ENCODE assay signal across 8 mouse cellular contexts in the genomic region with DNA sequence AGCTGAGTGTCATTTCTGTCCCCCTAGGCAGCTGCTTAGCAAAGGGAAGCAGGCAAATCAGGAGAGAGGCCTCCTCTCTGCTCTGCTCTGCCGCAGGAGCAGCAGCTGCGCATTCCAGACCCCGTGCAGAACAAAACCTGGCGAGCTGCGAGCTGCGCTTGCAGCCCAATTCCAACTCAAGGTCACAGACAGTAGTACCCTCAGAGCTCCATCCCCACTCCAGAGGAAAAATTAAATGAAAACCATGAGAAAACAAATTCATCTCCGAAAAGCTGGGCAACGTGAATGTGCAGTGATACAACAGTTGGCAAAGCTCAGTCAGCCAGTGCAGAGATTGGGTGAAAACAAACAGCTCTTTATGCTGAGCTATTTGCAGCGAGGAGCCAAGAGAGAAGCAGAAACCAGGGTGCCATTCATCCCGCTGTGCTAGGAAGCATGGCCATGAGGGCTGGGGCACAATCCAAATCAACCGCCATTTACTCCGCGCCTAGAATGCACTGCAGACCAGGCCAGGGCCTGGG. TPM values are rescaled to one million over a fixed set of nuclear protein-coding genes. Genes with fewer than 3 reads are reported as not detected.
DNase-seq lines count a peak whose midpoint lies in the region; ATAC-seq and TF ChIP-seq lines count a peak whose summit lies in the region.

No protein-coding gene starts in this region.

- no peaks in the 10 kb centered on the region for H3K36me3 ChIP-seq in forebrain, embryonic 12.5 days (replicated peaks)
- no peaks in the 10 kb centered on the region for H3K36me3 ChIP-seq in hindbrain, embryonic 11.5 days (ENCODE audit: control insufficient read depth, insufficient read depth, low read length)
- H3K36me3 ChIP-seq in limb, embryonic 10.5 days = peaks cover 11% of the 10 kb centered on the region; the same call in 1 of the 2 replicates
- no peaks in the 10 kb centered on the region for H3K36me3 ChIP-seq in neural tube, embryonic 14.5 days (ENCODE audit: control insufficient read depth, insufficient read depth, low read length)

- ATAC-seq in forebrain, embryonic 12.5 days (ENCODE audit: low FRiP score) = peak; percentile 91
- peak; percentile 49; the same call in 1 of the 2 replicates for ATAC-seq in hindbrain, embryonic 11.5 days (ENCODE audit: low FRiP score)
- peak; percentile 84 for ATAC-seq in neural tube, embryonic 14.5 days (ENCODE audit: low read depth)

- H3K9me3 ChIP-seq in forebrain, embryonic 12.5 days = no peaks in the 10 kb centered on the region
- no peaks in the 10 kb centered on the region for H3K9me3 ChIP-seq in hindbrain, embryonic 11.5 days (ENCODE audit: control insufficient read depth, low read length)
- no peaks in the 10 kb centered on the region for H3K9me3 ChIP-seq in limb, embryonic 10.5 days (replicated peaks)
- H3K9me3 ChIP-seq in neural tube, embryonic 14.5 days (ENCODE audit: control insufficient read depth, low read length) = no peaks in the 10 kb centered on the region

- H3K27ac ChIP-seq in gastrocnemius, adult 2 months = peak overlapping the region; percentile 68
- H3K27ac ChIP-seq in forebrain, embryonic 12.5 days = peak overlapping the region; percentile 92
- H3K27ac ChIP-seq in hindbrain, embryonic 11.5 days (ENCODE audit: low read depth, low read length) = peak overlapping the region; percentile 74
- peak overlapping the region; percentile 0; the same call in 1 of the 2 replicates for H3K27ac ChIP-seq in limb, embryonic 10.5 days
- peak overlapping the region; percentile 85 for H3K27ac ChIP-seq in neural tube, embryonic 14.5 days (ENCODE audit: low read depth, low read length)

- no peaks in the 10 kb centered on the region for H3K27me3 ChIP-seq in forebrain, embryonic 12.5 days
- no peaks in the 10 kb centered on the region for H3K27me3 ChIP-seq in hindbrain, embryonic 11.5 days (ENCODE audit: control insufficient read depth, insufficient read depth, low read length)
- no peaks in the 10 kb centered on the region for H3K27me3 ChIP-seq in limb, embryonic 10.5 days (ENCODE audit: low read depth, poor library complexity, severe bottlenecking)
- no peaks in the 10 kb centered on the region for H3K27me3 ChIP-seq in neural tube, embryonic 14.5 days (ENCODE audit: control insufficient read depth, insufficient read depth, low read length)

- WGBS in forebrain, embryonic 12.5 days = 20% methylated on average over 13 of the region's 13 CpGs
- 37% methylated on average over 13 of the region's 13 CpGs for WGBS in hindbrain, embryonic 11.5 days
- WGBS in limb, embryonic 10.5 days = 51% methylated on average over 13 of the region's 13 CpGs
- 21% methylated on average over 13 of the region's 13 CpGs for WGBS in neural tube, embryonic 14.5 days

- peaks cover 10% of the 10 kb centered on the region for H3K4me1 ChIP-seq in forebrain, embryonic 12.5 days
- H3K4me1 ChIP-seq in hindbrain, embryonic 11.5 days (replicated peaks; ENCODE audit: control insufficient read depth, insufficient read depth, low read length) = no peaks in the 10 kb centered on the region
- no peaks in the 10 kb centered on the region for H3K4me1 ChIP-seq in limb, embryonic 10.5 days
- H3K4me1 ChIP-seq in neural tube, embryonic 14.5 days (ENCODE audit: control insufficient read depth, insufficient read depth, low read length) = peaks cover 5% of the 10 kb centered on the region; the same call in 1 of the 2 replicates

- H3K4me2 ChIP-seq in forebrain, embryonic 12.5 days = peak overlapping the region; percentile 31
- no peak overlapping the region for H3K4me2 ChIP-seq in hindbrain, embryonic 11.5 days (replicated peaks; ENCODE audit: low read depth, low read length)
- 0 out of 2 replicates have a peak overlapping the region, but pooled peaks have one; percentile 9 for H3K4me2 ChIP-seq in neural tube, embryonic 14.5 days (ENCODE audit: low read depth, low read length)

- peak overlapping the region; percentile 34 for H3K4me3 ChIP-seq in gastrocnemius, adult 2 months
- no peak overlapping the region for H3K4me3 ChIP-seq in forebrain, embryonic 12.5 days (replicated peaks)
- no peak overlapping the region for H3K4me3 ChIP-seq in hindbrain, embryonic 11.5 days (ENCODE audit: low read depth, low read length)
- H3K4me3 ChIP-seq in limb, embryonic 10.5 days = no peak overlapping the region
- no peak overlapping the region for H3K4me3 ChIP-seq in neural tube, embryonic 14.5 days (ENCODE audit: low read depth, low read length)

- intact Hi-C loops in gastrocnemius, adult 2 months (cut with DNase I) = no loop called here

- peak; percentile 25 for DNase-seq in gastrocnemius, adult 2 months
- DNase-seq in gastrocnemius, adult 18-20 months (ENCODE audit: low spot score) = no peak
- peak; percentile 48 for DNase-seq in hindbrain, embryonic 11.5 days (ENCODE audit: low spot score)
- DNase-seq in limb, embryonic 10.5 days (ENCODE audit: low spot score) = peak; percentile 34
- DNase-seq in adipocyte (ENCODE audit: low spot score) = no peak
- no peak for DNase-seq in thymus, postnatal 25 days

- no peak overlapping the region for H3K9ac ChIP-seq in forebrain, embryonic 12.5 days
- H3K9ac ChIP-seq in hindbrain, embryonic 11.5 days (ENCODE audit: low read depth, low read length) = no peak overlapping the region
- no peak overlapping the region; the same call in 1 of the 2 replicates for H3K9ac ChIP-seq in neural tube, embryonic 14.5 days (replicated peaks; ENCODE audit: low read depth, low read length)

- TF ChIP-seq CTCF in gastrocnemius, adult 2 months (IDR thresholded peaks at IDR 0.05) = no peak

RNA-seq across cellular contexts. Expression of a gene that starts 18.6 kb away (rescaled TPM):
- 10 to 100 TPM; 11.4 to 13.2 TPM for total RNA-seq in gastrocnemius, adult 2 months (2021)
- 10 to 100 TPM; 10.1 to 11.7 TPM for total RNA-seq in gastrocnemius, adult 18-20 months (2021)
- polyA plus RNA-seq in forebrain, embryonic 12.5 days (2016; fragmentation: Nextera tagmentation; extraction: Ambion mirVana) = 12.6 and 15.1 TPM in 2 replicates
- 20.6 and 22.8 TPM in 2 replicates for polyA plus RNA-seq in hindbrain, embryonic 11.5 days (2014; fragmentation: Nextera tagmentation; extraction: Ambion mirVana)
- 19.3 and 21.3 TPM in 2 replicates for polyA plus RNA-seq in limb, embryonic 10.5 days (2016; fragmentation: Nextera tagmentation; extraction: Ambion mirVana)
- 15.2 and 18.1 TPM in 2 replicates for polyA plus RNA-seq in neural tube, embryonic 14.5 days (2014; fragmentation: Nextera tagmentation; extraction: Ambion mirVana)

RNA-seq across cellular contexts. Expression of a gene that starts 40.7 kb away (rescaled TPM):
- not detected for total RNA-seq in gastrocnemius, adult 2 months (2021)
- total RNA-seq in gastrocnemius, adult 18-20 months (2021) = not detected
- 0.67 and 1.1 TPM in 2 replicates for polyA plus RNA-seq in forebrain, embryonic 12.5 days (2016; fragmentation: Nextera tagmentation; extraction: Ambion mirVana)
- 7.1 and 7.8 TPM in 2 replicates for polyA plus RNA-seq in hindbrain, embryonic 11.5 days (2014; fragmentation: Nextera tagmentation; extraction: Ambion mirVana)
- polyA plus RNA-seq in limb, embryonic 10.5 days (2016; fragmentation: Nextera tagmentation; extraction: Ambion mirVana) = 0.13 and 0.24 TPM in 2 replicates
- 2.4 and 4.2 TPM in 2 replicates for polyA plus RNA-seq in neural tube, embryonic 14.5 days (2014; fragmentation: Nextera tagmentation; extraction: Ambion mirVana)

RNA-seq across cellular contexts. Expression of a gene that starts 51.7 kb away (rescaled TPM):
- 10 to 100 TPM; 64.9 to 67.6 TPM for total RNA-seq in gastrocnemius, adult 2 months (2021)
- 10 to 100 TPM; 65.5 to 68.8 TPM for total RNA-seq in gastrocnemius, adult 18-20 months (2021)
- polyA plus RNA-seq in forebrain, embryonic 12.5 days (2016; fragmentation: Nextera tagmentation; extraction: Ambion mirVana) = 146 and 157 TPM in 2 replicates
- polyA plus RNA-seq in hindbrain, embryonic 11.5 days (2014; fragmentation: Nextera tagmentation; extraction: Ambion mirVana) = 192 and 212 TPM in 2 replicates
- polyA plus RNA-seq in limb, embryonic 10.5 days (2016; fragmentation: Nextera tagmentation; extraction: Ambion mirVana) = 81.9 and 92.3 TPM in 2 replicates
- 324 and 339 TPM in 2 replicates for polyA plus RNA-seq in neural tube, embryonic 14.5 days (2014; fragmentation: Nextera tagmentation; extraction: Ambion mirVana)

RNA-seq across cellular contexts. Expression of a gene that starts 52.6 kb away (rescaled TPM):
- 10 to 100 TPM; 55.0 to 60.2 TPM for total RNA-seq in gastrocnemius, adult 2 months (2021)
- total RNA-seq in gastrocnemius, adult 18-20 months (2021) = 10 to 100 TPM; 54.7 to 60.4 TPM
- 55.7 and 59.6 TPM in 2 replicates for polyA plus RNA-seq in forebrain, embryonic 12.5 days (2016; fragmentation: Nextera tagmentation; extraction: Ambion mirVana)
- 62.9 and 73.1 TPM in 2 replicates for polyA plus RNA-seq in hindbrain, embryonic 11.5 days (2014; fragmentation: Nextera tagmentation; extraction: Ambion mirVana)
- polyA plus RNA-seq in limb, embryonic 10.5 days (2016; fragmentation: Nextera tagmentation; extraction: Ambion mirVana) = 57.3 and 59.5 TPM in 2 replicates
- polyA plus RNA-seq in neural tube, embryonic 14.5 days (2014; fragmentation: Nextera tagmentation; extraction: Ambion mirVana) = 87.5 and 88.7 TPM in 2 replicates

Comparison
In these comparisons a context has a peak if more than half of its experiments do, and no peak if none do; other contexts are left out.
1. DNase-seq: peak in gastrocnemius, adult 2 months (single experiment), hindbrain, embryonic 11.5 days (single experiment) and limb, embryonic 10.5 days (single experiment); none in gastrocnemius, adult 18-20 months (single experiment), adipocyte (single experiment) and thymus, postnatal 25 days (single experiment).
2. H3K27ac ChIP-seq: peak in every context shown above with its lines; median percentile 92 in forebrain, embryonic 12.5 days; 85 in neural tube, embryonic 14.5 days; 74 in hindbrain, embryonic 11.5 days; 68 in gastrocnemius, adult 2 months; 0 in limb, embryonic 10.5 days.
3. Peak in every context shown above with its lines, with median percentiles within 50 percentile points of each other: ATAC-seq.